Mouse (Mus musculus): ENCODE measurements around the gene Ptpn7. TPM values are rescaled to one million over a fixed set of nuclear protein-coding genes. Genes with fewer than 3 reads are reported as not detected.
"Not testable (repeated sequence)": the region's sequence is repeated elsewhere in the genome, so short reads cannot be mapped to it uniquely, and the experiment has no call there.

The Ptpn7 gene
- total RNA-seq (2021), result under 1 TPM in 1 of 2 experiments, not detected in 1; 0.22 TPM

DNA sequence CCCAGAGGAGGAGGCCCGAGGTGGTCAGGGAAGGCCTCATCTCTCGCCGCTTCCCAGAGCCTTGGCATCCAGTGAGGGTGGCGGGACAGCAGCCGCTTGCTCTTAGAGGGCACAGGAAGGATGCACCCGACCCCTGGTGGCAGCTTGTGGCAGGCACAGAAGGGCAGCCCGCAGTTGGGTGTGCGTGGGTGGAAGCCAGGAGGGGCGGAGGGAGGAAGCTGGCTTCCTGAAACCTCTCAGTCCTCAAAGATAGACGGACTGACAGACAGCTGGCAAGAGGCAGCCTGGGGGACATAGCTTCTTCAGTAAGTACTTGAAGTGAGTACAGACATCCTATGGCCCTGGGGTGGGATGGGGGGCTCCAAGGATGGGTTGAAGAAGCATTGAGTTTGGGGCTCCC, at the start of gene Ptpn7:
Gene Ptpn7, plus strand, starts transcription at position 228 of the 400 bp plus-strand sequence.
- intact Hi-C loops (cut with DNase I), result no loop called here
- peak in 1 of 2 experiments; percentile 87 for DNase-seq (ENCODE audit: extremely low spot score in 1 of 2, low spot score in 2 of 2)

DNA sequence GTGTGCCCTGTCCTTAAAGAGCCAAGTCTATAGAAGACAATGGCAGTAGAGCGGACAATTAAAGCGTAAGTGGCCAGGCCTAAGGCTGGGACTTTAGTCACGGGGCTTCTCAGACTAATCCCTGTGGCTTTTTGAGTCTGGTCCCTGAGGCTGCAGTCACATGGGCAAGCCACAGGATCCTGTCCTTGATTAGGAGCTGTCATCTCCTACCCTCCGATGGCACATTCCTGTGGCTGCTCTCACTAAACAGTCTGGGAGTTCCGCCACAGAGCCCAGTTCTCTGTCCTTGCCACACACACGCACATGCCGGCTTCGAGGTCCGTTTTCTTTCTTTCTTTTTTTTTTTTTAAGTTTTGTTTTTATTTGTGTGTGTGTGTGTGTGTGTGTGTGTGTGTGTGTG, 49.0 kb upstream of the Ptpn7 start:
- intact Hi-C loops (cut with DNase I), result no loop called here
- no peak for DNase-seq (ENCODE audit: extremely low spot score in 1 of 2, low spot score in 2 of 2)

DNA sequence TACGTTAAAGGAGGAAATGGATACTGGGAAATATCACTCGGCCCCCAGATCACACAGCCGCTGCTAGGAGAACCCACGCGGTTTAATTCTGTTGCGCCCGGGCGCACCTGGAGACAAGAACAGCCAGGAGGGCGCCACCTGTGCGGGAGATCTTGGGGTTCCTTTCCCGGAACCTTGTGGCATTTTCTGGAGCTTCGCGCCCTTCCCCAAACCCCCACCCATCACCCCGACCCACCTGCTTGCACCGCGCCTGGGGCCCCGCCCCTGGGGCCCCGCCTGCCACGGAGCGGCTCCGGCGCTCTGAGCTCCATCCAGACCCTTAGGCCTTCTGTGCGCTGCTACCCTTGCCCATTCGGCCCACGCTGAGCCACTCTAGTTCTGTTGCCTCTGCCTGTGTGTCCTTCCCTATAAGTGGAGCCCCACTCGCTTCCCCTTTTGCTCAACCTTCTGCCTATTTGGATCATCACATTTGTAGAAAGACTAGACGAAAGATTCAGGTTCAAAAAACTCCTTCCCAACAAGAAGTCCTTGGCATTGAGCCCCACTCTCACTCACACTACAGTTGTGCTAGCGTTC, 47.1 kb upstream of the Ptpn7 start:
- intact Hi-C loops (cut with DNase I), result no loop called here
- no peak for DNase-seq (ENCODE audit: extremely low spot score in 1 of 2, low spot score in 2 of 2)

DNA sequence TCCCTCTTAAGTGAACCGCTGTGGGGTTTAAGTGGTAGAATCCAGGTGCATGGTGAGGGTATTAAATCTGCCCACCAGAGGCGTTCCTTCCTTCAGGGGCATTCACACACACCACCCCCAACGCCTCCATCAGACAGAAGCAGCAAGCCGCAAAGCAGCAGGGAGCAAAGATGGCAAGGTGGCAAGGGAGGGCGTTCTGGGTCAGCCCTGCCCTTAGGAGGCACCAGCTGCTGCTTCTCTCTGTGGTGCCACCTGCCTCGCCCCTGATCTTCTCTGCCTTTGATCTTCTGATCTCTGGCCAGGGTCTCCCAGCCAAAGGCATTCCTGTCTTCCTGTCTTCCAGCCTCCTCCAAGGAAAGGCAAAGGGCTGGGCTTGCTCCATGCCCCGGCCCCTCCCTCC, 46.5 kb upstream of the Ptpn7 start:
- DNase-seq (ENCODE audit: extremely low spot score in 1 of 2, low spot score in 2 of 2), result no peak
- intact Hi-C loops (cut with DNase I), result no loop called here

DNA sequence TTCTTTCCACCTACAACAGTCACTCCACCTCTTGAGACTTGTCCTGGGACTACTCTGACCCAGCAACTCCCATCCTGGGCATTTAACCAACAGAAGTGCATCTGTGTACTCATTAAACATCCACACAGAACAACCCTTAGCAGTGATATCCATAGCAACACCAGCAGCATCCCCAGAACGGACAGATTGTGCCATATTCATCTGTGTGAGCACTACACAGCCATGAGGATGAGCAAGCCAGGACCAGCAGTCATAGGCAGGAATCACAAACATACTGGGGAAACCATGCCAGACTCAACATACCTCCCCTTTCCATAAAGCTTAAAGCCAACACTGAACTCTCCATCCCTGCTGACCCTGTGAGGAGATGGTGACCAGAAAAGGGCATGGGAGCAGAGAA, 45.1 kb upstream of the Ptpn7 start:
- intact Hi-C loops (cut with DNase I), result no loop called here
- no peak for DNase-seq (ENCODE audit: extremely low spot score in 1 of 2, low spot score in 2 of 2)

DNA sequence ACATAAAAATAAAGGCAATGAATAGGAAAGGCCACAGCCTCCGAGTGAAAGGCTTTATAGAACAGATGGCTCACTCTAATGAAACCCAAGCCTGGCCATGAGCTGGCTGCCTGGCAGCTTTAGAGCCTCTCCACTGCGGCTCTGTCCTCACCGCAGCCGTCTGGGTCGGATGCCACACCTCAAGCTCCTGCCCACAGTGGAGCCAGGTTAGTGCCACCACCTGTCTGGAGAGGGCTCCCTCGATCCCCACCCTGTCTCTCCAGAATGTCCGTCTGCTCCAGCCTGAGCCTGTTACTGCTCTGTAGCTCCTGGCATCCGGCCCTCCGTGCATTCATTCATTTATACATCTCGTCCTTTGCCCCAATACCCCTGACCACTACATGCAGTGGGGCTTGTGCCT, 42.9 kb upstream of the Ptpn7 start:
- DNase-seq (ENCODE audit: extremely low spot score in 1 of 2, low spot score in 2 of 2), result no peak
- intact Hi-C loops (cut with DNase I), result no loop called here

DNA sequence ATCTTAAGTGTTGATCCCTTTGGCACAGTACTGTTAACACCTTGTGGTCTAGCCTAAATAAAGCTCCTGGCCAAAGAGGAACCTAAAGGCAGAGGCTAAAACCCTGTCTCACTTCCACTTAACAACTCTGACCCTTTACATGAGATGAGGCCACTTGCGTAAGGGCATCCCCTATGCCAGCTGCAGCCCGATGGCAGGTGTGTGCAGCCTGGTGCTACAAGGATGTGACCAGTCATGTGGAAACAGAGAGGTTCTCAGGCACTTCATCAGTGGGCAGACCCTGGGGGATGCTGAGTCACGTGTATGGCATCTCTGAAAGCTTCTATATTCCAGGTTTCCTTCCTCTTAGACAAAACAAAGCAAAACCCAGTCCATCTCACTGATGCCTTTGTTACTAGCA, 41.6 kb upstream of the Ptpn7 start:
- intact Hi-C loops (cut with DNase I), result no loop called here
- no peak for DNase-seq (ENCODE audit: extremely low spot score in 1 of 2, low spot score in 2 of 2)

DNA sequence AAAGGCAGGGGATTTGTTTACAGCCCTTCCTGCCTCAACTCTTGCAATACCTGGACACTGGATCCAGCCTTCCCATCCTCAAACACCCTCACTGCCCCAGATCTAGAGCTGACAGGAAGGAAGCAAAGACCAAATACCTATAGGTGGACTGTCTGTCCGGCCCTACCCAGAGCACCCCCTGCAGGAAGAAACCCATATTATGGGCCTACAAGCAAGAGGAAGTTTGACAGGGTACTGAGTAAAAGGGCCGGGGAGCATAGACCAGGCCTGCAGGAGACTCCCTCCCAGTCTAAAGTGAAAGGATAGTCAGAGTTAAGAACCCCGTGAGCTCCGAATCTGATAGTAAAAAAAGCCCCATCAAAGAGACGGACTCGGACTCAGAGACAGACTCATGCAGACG, 37.8 kb upstream of the Ptpn7 start:
- no peak for DNase-seq (ENCODE audit: extremely low spot score in 1 of 2, low spot score in 2 of 2)
- intact Hi-C loops (cut with DNase I), result no loop called here

DNA sequence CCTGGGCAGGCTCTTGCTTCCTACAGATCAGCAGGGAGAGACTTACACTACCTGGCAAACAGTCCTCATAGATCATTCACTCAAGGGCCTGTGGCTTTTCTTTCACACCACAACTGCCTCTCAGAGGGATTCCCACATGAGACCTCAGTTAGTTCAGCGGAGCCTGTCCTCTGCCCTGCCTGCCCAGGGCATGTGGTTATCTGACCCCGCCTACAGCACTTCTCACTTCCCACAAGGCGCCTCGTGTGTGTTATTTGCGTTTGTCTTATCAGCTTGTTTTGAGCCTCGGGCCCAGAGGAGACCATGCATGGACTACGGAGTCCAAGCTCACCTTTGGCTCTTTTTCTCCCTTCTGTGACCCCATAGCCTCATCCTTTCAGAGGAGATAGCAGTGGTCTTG, 37.3 kb upstream of the Ptpn7 start:
- no peak for DNase-seq (ENCODE audit: extremely low spot score in 1 of 2, low spot score in 2 of 2)
- intact Hi-C loops (cut with DNase I), result no loop called here

DNA sequence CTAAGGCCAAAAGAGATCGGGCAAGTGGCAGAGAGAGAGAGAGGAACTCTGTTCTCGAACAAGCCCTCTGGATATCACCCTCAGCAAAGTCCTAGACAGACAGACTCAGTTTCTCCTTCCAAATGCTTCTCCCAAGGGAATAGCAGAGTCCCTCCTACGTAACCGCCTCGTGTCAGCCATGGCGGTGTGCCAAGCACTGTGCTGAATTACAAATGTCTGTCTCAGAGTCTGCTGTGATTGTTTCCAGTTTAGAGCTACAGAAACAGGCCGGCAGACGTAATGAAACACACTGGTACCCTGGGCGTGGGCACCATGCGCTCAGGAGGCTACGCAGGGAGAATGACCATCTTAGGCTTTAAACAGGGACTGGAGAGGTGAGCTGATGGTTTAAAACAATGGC, 36.2 kb upstream of the Ptpn7 start:
- peak in 1 of 2 experiments; percentile 51 for DNase-seq (ENCODE audit: extremely low spot score in 1 of 2, low spot score in 2 of 2)
- intact Hi-C loops (cut with DNase I), result no loop called here

DNA sequence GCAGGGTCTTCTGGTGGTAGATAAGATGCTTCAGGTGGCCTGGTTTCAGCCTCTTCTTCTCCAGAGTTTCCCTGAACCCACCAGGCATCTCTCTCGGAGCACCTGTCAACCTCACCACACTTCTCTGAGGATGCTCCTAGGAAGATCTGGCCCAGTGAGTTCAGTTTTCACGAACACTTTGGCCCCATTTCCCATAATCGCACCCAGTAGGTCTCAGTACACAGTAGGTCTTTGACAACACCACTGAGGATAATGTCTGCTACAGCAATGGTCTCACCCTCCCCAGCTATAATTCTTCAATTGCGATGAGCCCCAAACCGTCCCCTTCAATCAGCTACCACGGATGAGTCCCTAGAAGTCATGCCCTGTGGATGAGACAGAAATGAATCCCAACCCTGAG, 35.1 kb upstream of the Ptpn7 start:
- intact Hi-C loops (cut with DNase I), result no loop called here
- DNase-seq (ENCODE audit: extremely low spot score in 1 of 2, low spot score in 2 of 2), result no peak

DNA sequence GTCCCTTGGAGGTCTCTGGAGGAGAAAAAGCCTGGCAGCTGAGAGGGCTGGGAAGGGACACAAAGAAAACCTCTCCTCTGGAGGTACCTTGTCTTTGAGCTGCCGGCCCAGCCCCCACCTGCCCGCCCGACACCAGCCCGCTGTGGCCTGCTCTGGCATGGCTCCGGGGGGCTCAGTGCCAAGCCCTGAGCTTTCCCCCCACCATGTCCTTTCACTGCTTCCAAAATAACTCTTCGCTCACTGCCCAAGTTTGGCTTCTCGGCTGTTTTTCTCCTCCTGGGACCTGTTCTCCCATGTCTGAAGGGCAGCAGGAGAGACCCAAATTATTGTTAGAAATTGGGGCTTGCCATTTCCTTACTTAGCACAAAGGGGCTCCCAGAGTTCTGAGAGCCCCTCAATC, 34.1 kb upstream of the Ptpn7 start:
- no peak for DNase-seq (ENCODE audit: extremely low spot score in 1 of 2, low spot score in 2 of 2)
- intact Hi-C loops (cut with DNase I), result no loop called here

DNA sequence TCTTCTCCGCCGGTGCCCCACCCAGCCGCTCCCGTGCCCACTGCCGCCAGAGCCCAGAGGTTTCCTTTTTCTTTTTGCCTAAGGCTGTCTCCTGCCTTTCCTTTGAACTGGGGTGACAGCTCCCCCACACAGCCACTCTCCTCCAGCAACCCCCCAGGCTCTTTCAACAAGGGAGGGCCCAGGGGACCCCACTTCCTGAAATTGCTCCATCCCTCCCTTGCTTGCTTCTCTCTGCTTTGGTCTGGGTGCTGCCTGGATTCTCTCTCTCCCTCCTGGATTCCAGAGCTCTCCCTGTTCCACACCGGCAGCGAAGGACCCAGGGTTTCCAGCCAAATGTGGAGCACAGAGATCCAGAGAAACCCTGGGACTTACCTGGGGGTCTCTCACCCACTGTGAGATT, 32.1 kb upstream of the Ptpn7 start:
- intact Hi-C loops (cut with DNase I), result loop anchor here (5.0 kb wide), 1 partner anchor 58 kb away; no protein-coding TSS in a partner anchor
- no peak for DNase-seq (ENCODE audit: extremely low spot score in 1 of 2, low spot score in 2 of 2)

DNA sequence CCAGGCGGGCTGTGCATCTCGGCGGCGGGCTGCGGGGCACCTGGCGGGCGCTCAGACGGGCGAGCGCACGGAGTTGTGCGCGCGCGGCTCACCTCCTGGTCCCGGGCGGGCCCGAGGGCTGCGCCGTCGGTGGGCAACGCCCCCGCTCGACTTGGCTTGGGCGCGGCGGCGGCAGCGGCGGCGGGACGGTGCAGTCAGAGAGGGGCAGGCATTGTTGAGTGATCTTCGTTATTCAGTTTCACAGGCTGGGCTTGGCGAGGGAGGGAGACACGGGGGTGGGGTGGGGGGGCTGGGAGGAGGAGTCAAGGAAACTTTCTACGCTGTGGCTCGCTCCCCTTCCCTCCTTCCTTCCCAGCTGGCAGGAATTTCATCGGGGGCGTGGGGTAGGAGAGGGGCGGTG, 27.4 kb upstream of the Ptpn7 start, which contains the start of gene Lgr6:
Gene Lgr6, minus strand, starts transcription at position 153 of the 400 bp plus-strand sequence.
- intact Hi-C loops (cut with DNase I), result no loop called here
- no peak for DNase-seq (ENCODE audit: extremely low spot score in 1 of 2, low spot score in 2 of 2)

DNA sequence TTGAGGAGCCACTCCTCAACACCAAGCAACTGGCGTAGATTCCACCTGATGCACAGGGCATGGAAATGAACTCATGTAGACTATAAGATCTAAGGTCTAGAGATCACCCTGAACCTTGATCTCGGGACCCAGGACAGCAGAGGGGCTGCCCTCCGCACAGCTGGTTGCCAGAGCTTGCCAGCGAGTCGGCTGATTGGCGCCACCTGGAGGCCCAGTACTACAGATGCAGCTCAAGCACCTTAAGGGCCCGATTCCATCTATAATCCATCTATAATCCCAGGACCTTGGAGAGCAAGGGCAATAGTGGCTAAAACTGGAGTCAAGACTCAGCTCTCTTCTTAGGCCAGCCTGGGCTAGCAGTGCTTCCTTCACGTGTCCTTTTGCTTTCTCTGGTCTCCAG, 26.5 kb upstream of the Ptpn7 start:
- DNase-seq (ENCODE audit: extremely low spot score in 1 of 2, low spot score in 2 of 2), result peak; percentile 40 to 77
- intact Hi-C loops (cut with DNase I), result loop anchor here (1.0 kb wide), 1 partner anchor 117 kb away; no protein-coding TSS in a partner anchor

DNA sequence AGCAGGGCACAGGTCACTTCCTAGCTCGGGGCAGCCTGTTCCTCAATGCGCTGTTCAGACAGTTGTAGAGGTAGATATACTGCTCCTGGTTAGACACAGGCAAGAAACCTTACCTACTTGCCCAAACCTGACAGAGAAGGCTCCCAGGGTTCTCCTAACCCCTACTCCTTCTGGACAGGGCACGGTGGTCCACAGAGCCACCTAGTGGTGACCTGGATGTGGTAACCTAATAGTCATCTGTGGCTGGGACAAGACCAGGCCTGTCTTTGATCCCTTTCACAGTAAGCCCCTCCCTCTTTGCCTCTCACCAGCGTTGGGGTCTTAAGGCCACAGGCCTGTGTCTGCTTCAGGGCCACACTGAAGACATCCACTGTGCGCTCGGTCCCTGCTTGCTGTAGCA, 23.9 kb upstream of the Ptpn7 start:
- intact Hi-C loops (cut with DNase I), result no loop called here
- DNase-seq (ENCODE audit: extremely low spot score in 1 of 2, low spot score in 2 of 2), result no peak

DNA sequence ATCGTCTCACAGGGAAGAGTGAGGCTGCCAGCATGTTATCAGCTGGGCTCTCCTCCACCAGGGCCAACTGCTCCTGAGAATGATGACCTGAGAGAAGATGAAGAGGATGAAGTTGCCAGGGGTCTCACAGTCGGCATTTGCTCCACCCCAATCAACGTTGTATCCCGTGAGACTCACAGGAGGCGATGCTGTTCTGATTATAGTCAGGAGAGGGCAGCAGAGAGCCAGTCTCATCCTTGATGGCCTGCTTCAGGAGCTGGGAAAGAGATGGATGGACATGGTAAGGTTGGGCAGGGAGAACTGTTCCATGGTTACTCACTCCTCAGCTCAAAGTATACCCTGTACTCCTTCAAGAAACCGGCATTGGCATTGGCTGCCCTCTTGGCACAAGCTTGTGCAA, 22.4 kb upstream of the Ptpn7 start:
- intact Hi-C loops (cut with DNase I), result loop anchor here (5.0 kb wide), 1 partner anchor 138 kb away; no protein-coding TSS in a partner anchor

DNA sequence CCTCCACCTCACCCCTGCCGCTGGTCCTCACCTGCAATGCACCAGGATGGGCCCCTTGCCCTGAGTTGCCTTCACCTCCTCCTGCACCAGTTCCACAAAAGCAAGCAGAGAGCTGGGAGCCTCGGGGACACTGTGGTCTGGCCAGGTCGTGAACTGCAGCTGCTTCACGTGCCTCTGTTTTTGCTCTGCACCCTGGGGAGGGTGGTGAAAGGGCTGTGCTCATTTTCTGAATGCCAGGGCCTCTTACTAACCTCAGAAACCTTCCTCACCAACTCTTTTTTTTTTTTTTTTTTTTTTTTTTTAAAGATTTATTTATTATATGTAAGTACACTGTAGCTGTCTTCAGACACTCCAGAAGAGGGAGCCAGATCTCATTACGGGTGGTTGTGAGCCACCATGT, 21.2 kb upstream of the Ptpn7 start:
- not testable (repeated sequence) for DNase-seq (ENCODE audit: extremely low spot score in 1 of 2, low spot score in 2 of 2)
- intact Hi-C loops (cut with DNase I), result loop anchor here (5.0 kb wide), 1 partner anchor 139 kb away; no protein-coding TSS in a partner anchor

More for the DNA sequence above, 22.4 kb upstream of the Ptpn7 start:
- DNase-seq (ENCODE audit: extremely low spot score in 1 of 2, low spot score in 2 of 2), result peak; percentile 60 to 67

DNA sequence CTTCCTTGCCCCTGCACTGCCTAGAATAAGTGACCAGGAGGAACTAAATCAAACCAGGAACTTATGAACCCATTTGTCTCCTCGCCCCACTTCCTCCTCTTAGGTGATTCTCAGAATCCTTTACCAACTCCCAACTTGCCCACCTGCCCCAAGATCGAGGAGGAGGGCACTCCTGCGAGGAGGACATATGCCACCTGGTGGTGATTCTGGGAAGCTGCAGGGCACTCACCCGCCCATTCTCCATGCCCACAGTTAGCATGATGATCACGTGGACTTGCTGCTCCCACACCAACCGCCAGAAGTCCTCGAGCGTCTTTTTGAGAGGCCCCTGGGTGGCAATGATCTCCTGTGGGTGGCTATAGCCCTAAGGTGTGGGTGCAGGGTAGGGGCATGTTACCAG, 19.8 kb upstream of the Ptpn7 start:
- peak in 1 of 2 experiments; percentile 24 for DNase-seq (ENCODE audit: extremely low spot score in 1 of 2, low spot score in 2 of 2)
- intact Hi-C loops (cut with DNase I), result loop anchor here (5.0 kb wide), 1 partner anchor 140 kb away; no protein-coding TSS in a partner anchor

DNA sequence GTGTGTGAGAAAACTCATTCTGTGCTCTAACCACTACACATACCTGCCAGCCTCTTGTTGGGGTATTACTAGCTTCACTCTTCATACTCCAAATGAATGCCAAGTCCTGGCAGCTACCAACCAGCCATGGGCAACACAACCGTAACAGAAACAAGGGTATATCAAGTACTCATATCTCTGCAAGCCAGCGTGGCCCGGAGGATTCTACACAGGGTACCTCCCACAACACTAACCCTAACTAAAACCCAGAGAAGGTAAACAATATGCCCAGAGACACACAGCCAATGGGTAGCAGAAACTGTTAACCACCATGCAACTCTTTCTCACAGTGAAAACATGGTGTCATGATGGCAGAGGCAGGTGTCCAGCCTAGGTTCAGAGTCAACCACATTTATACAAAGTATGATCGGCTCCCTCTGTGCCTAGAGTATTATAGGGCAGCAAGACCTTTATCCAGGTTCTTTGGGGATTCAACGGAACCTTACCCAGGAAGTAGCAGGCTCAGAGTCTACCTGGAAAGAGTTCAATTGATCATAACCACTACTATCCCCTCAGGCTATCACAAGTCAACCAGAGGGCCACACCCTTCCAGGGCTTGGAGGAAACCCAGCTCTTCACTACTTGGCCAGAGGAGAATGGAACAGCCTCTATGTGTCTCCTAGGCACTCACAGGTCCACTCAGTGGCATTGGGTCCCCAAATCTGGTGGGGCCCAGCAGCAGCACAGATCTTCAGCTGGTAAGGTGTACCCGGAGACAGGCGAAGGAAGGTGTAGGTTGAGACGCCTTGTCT, 7.7 kb upstream of the Ptpn7 start:
- intact Hi-C loops (cut with DNase I), result no loop called here

More for the DNA sequence above, 7.7 kb upstream of the Ptpn7 start:
- DNase-seq (ENCODE audit: extremely low spot score in 1 of 2, low spot score in 2 of 2), result no peak

Measured in left cerebral cortex, postnatal 10 days (tissue).